Mouse (Mus musculus) lung, embryonic 16.5 days (tissue): ENCODE results near the gene Bcl2l10. TPM values are rescaled to one million over a fixed set of nuclear protein-coding genes. Genes with fewer than 3 reads are reported as not detected.

Source experiments
- polyA plus RNA-seq: library from polyadenylated mRNA; unstranded; fragments of >200 nt; fragmentation: Nextera tagmentation; extraction: Ambion mirVana; gene quantifications from 2 replicates; pipeline ENCODE4 v1.2.1, GENCODE M21; 2015

The Bcl2l10 gene
- polyA plus RNA-seq, 1 experiment from 2014 or later = not detected

Other genes starting within 250 kb of the Bcl2l10 start
- 38.3 and 40.1 TPM in 2 replicates for gene Myo5c, start 115.7 kb upstream of the Bcl2l10 start, polyA plus RNA-seq
- 16.8 and 17.5 TPM in 2 replicates for gene Gnb5, start 41.5 kb upstream of the Bcl2l10 start, polyA plus RNA-seq
- 41.8 and 47.4 TPM in 2 replicates for gene Mapk6, start 62.2 kb downstream of the Bcl2l10 start, polyA plus RNA-seq
- gene Leo1, start 93.8 kb downstream of the Bcl2l10 start, polyA plus RNA-seq = 32.2 and 36.3 TPM in 2 replicates
- 177 and 185 TPM in 2 replicates for gene Tmod3, start 211.9 kb downstream of the Bcl2l10 start, polyA plus RNA-seq